Mouse (Mus musculus): ENCODE results near the gene E130311K13Rik. TPM values are rescaled to one million over a fixed set of nuclear protein-coding genes. Genes with fewer than 3 reads are reported as not detected.

The E130311K13Rik gene
- polyA plus RNA-seq, 1 experiment: 1.3 TPM

- TF ChIP-seq CTCF (IDR thresholded peaks at IDR 0.05; ENCODE audit: control insufficient read depth, insufficient read depth, insufficient read length) (no peak), USF1 (IDR thresholded peaks at IDR 0.05; ENCODE audit: low read depth) (no peak), MYOD1 (IDR thresholded peaks at IDR 0.05; ENCODE audit: control insufficient read depth, insufficient read length, low read depth) (no peak), MYOG (IDR thresholded peaks at IDR 0.05; ENCODE audit: control insufficient read depth, extremely low read depth, insufficient read length) (no peak), CEBPB (IDR thresholded peaks at IDR 0.05; ENCODE audit: low read depth) (no peak), FOSL1 (IDR thresholded peaks at IDR 0.05; ENCODE audit: insufficient read depth, low read length, poor library complexity, severe bottlenecking) (no peak)
These were observed 9.6 kb downstream of the E130311K13Rik start for GRCm38 (mm10) chr3:63919634-63920033.

DNA sequence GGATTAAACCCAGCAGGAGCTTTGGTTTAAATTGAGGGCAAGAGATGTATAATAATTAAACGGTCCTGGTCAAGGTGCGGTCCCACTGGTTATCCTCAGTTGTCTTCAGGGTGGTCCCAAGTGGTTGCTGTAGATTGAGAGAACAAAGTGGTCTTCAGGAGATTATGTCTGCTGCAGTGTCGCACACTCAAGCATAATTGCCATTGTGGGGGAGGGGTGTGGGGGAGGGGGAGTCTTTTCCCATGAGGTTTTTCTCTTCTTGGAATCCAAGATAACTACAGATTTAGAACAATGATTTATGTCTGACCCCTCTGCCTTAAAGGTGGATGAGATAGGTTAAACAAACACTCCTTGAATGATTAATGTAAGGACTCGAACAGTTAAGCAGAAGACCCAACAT lies 19.0 kb downstream of the E130311K13Rik start:
- Histone ChIP-seq H3K79me2 (ENCODE audit: control insufficient read depth, insufficient read depth) (no peaks in the 10 kb centered on the region), H3K36me3 (ENCODE audit: control insufficient read depth, insufficient read depth) (no peaks in the 10 kb centered on the region), H3ac (ENCODE audit: control insufficient read depth, insufficient read length, low read depth) (no peak overlapping the region), H3K4me3 (ENCODE audit: insufficient read depth, poor library complexity, severe bottlenecking) (no peak overlapping the region), H3K27me3 (ENCODE audit: control insufficient read depth, insufficient read depth, insufficient read length) (peaks cover 1% of the 10 kb centered on the region), H3K79me3 (ENCODE audit: low read depth) (no peaks in the 10 kb centered on the region)
- no peak for TF ChIP-seq MYOD1 (IDR thresholded peaks at IDR 0.05; ENCODE audit: control insufficient read depth, insufficient read length, low read depth)
- no peak for TF ChIP-seq MAX (IDR thresholded peaks at IDR 0.05)
- no peak for TF ChIP-seq CTCF (IDR thresholded peaks at IDR 0.05; ENCODE audit: control insufficient read depth, insufficient read depth, insufficient read length)
- TF ChIP-seq CEBPB (IDR thresholded peaks at IDR 0.05; ENCODE audit: low read depth): no peak
- TF ChIP-seq FOSL1 (IDR thresholded peaks at IDR 0.05; ENCODE audit: insufficient read depth, low read length, poor library complexity, severe bottlenecking): no peak
- no peak for TF ChIP-seq MYOG (IDR thresholded peaks at IDR 0.05; ENCODE audit: control insufficient read depth, extremely low read depth, insufficient read length)
- no peak for TF ChIP-seq USF1 (IDR thresholded peaks at IDR 0.05; ENCODE audit: low read depth)

More at GRCm38 (mm10) chr3:63919634-63920033, 9.6 kb downstream of the E130311K13Rik start:
- H3K79me2 ChIP-seq (ENCODE audit: control insufficient read depth, insufficient read depth): no peaks in the 10 kb centered on the region
- no peaks in the 10 kb centered on the region for H3K27me3 ChIP-seq (ENCODE audit: control insufficient read depth, insufficient read depth, insufficient read length)
- H3K36me3 ChIP-seq (ENCODE audit: control insufficient read depth, insufficient read depth): peaks cover 3% of the 10 kb centered on the region
- H3ac ChIP-seq (ENCODE audit: control insufficient read depth, insufficient read length, low read depth): no peak overlapping the region
- H3K79me3 ChIP-seq (ENCODE audit: low read depth): no peaks in the 10 kb centered on the region
- no peak overlapping the region for H3K4me3 ChIP-seq (ENCODE audit: insufficient read depth, poor library complexity, severe bottlenecking)

- no peak overlapping the region for H3K4me3 ChIP-seq (ENCODE audit: insufficient read depth, poor library complexity, severe bottlenecking)
- H3K36me3 ChIP-seq (ENCODE audit: control insufficient read depth, insufficient read depth): no peaks in the 10 kb centered on the region
- no peaks in the 10 kb centered on the region for H3K79me2 ChIP-seq (ENCODE audit: control insufficient read depth, insufficient read depth)
- H3K27me3 ChIP-seq (ENCODE audit: control insufficient read depth, insufficient read depth, insufficient read length): peaks cover 4% of the 10 kb centered on the region
- H3K79me3 ChIP-seq (ENCODE audit: low read depth): no peaks in the 10 kb centered on the region
- no peak overlapping the region for H3ac ChIP-seq (ENCODE audit: control insufficient read depth, insufficient read length, low read depth)
- no peak for TF ChIP-seq CTCF (IDR thresholded peaks at IDR 0.05; ENCODE audit: control insufficient read depth, insufficient read depth, insufficient read length)
- no peak for TF ChIP-seq FOSL1 (IDR thresholded peaks at IDR 0.05; ENCODE audit: insufficient read depth, low read length, poor library complexity, severe bottlenecking)
- no peak for TF ChIP-seq MAX (IDR thresholded peaks at IDR 0.05)
- TF ChIP-seq USF1 (IDR thresholded peaks at IDR 0.05; ENCODE audit: low read depth): no peak
- TF ChIP-seq MYOG (IDR thresholded peaks at IDR 0.05; ENCODE audit: control insufficient read depth, extremely low read depth, insufficient read length): no peak
- no peak for TF ChIP-seq CEBPB (IDR thresholded peaks at IDR 0.05; ENCODE audit: low read depth)
- no peak for TF ChIP-seq MYOD1 (IDR thresholded peaks at IDR 0.05; ENCODE audit: control insufficient read depth, insufficient read length, low read depth)
These were observed 24.0 kb downstream of the E130311K13Rik start for GRCm38 (mm10) chr3:63905241-63905640.

DNA sequence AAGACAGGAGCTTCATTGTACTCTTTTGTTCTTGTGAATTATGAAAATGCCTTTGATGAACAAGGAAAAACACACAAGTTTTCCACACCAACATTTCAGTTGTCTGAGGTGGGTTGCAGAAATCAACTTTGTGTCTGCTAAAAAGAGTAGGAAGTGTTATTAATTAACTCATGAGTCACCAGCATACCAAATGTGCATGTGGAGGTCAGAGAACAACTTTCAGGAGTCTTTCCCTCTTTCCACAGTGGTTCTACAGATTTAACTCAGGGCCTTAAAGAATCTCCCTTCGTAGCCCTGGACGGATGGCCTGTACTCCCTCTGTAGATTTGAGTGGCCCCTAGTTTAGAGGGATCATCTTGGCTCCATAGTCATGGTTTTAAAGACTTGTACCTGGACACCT lies 25.1 kb downstream of the E130311K13Rik start:
- H3ac ChIP-seq (ENCODE audit: control insufficient read depth, insufficient read length, low read depth): no peak overlapping the region
- TF ChIP-seq MAX (IDR thresholded peaks at IDR 0.05): no peak
- TF ChIP-seq CEBPB (IDR thresholded peaks at IDR 0.05; ENCODE audit: low read depth): no peak
- no peak for TF ChIP-seq FOSL1 (IDR thresholded peaks at IDR 0.05; ENCODE audit: insufficient read depth, low read length, poor library complexity, severe bottlenecking)
- no peak for TF ChIP-seq MYOD1 (IDR thresholded peaks at IDR 0.05; ENCODE audit: control insufficient read depth, insufficient read length, low read depth)
- TF ChIP-seq CTCF (IDR thresholded peaks at IDR 0.05; ENCODE audit: control insufficient read depth, insufficient read depth, insufficient read length): no peak
- no peak for TF ChIP-seq MYOG (IDR thresholded peaks at IDR 0.05; ENCODE audit: control insufficient read depth, extremely low read depth, insufficient read length)
- no peak for TF ChIP-seq USF1 (IDR thresholded peaks at IDR 0.05; ENCODE audit: low read depth)
- no peak overlapping the region for H3K4me3 ChIP-seq (ENCODE audit: insufficient read depth, poor library complexity, severe bottlenecking)
- H3K79me3 ChIP-seq (ENCODE audit: low read depth): no peaks in the 10 kb centered on the region
- H3K27me3 ChIP-seq (ENCODE audit: control insufficient read depth, insufficient read depth, insufficient read length): peaks cover 4% of the 10 kb centered on the region
- no peaks in the 10 kb centered on the region for H3K79me2 ChIP-seq (ENCODE audit: control insufficient read depth, insufficient read depth)
- no peaks in the 10 kb centered on the region for H3K36me3 ChIP-seq (ENCODE audit: control insufficient read depth, insufficient read depth)

- Histone ChIP-seq H3K36me3 (ENCODE audit: control insufficient read depth, insufficient read depth) (no peaks in the 10 kb centered on the region), H3ac (ENCODE audit: control insufficient read depth, insufficient read length, low read depth) (no peak overlapping the region), H3K27me3 (ENCODE audit: control insufficient read depth, insufficient read depth, insufficient read length) (peaks cover under 1% of the 10 kb centered on the region), H3K79me3 (ENCODE audit: low read depth) (no peaks in the 10 kb centered on the region), H3K79me2 (ENCODE audit: control insufficient read depth, insufficient read depth) (no peaks in the 10 kb centered on the region), H3K4me3 (ENCODE audit: insufficient read depth, poor library complexity, severe bottlenecking) (no peak overlapping the region)
- TF ChIP-seq CEBPB (IDR thresholded peaks at IDR 0.05; ENCODE audit: low read depth) (no peak), MYOD1 (IDR thresholded peaks at IDR 0.05; ENCODE audit: control insufficient read depth, insufficient read length, low read depth) (no peak), MAX (IDR thresholded peaks at IDR 0.05) (no peak), FOSL1 (IDR thresholded peaks at IDR 0.05; ENCODE audit: insufficient read depth, low read length, poor library complexity, severe bottlenecking) (no peak), CTCF (IDR thresholded peaks at IDR 0.05; ENCODE audit: control insufficient read depth, insufficient read depth, insufficient read length) (no peak), USF1 (IDR thresholded peaks at IDR 0.05; ENCODE audit: low read depth) (no peak), MYOG (IDR thresholded peaks at IDR 0.05; ENCODE audit: control insufficient read depth, extremely low read depth, insufficient read length) (no peak)
These were observed 29.2 kb downstream of the E130311K13Rik start for GRCm38 (mm10) chr3:63900021-63900571.

Data from C2C12 (cell line).